Mouse (Mus musculus) heart, adult 9 months (tissue): ENCODE results near the gene Ube2j1.

ENCODE experiments used
- DNase-seq, 2 experiments: peaks; one replicate each; pipeline ENCODE4 v3.0.0; 2022; ENCODE audit warnings: low spot score in 2 of 2

The Ube2j1 gene

DNA sequence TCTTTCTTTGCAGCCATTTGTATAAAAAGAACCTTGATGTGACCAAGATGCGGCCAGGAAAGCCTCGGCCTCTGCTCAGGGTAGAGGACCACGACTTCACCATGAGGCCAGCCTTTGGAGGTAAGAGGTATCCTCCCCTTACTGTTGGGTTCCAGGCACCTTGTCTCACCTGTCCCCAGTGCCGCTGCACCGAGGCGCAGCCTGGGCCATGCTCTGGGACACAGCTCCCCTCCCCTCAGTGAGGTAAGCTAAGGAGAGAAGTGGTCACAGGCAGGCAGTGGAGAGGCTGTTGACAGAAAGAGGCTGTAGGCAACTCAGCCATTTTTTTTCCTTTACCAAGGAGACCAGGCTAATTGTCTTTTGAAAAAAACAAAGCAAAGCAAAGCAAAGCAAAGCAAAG is 40.1 kb downstream of the Ube2j1 start:
- DNase-seq: no peak

DNA sequence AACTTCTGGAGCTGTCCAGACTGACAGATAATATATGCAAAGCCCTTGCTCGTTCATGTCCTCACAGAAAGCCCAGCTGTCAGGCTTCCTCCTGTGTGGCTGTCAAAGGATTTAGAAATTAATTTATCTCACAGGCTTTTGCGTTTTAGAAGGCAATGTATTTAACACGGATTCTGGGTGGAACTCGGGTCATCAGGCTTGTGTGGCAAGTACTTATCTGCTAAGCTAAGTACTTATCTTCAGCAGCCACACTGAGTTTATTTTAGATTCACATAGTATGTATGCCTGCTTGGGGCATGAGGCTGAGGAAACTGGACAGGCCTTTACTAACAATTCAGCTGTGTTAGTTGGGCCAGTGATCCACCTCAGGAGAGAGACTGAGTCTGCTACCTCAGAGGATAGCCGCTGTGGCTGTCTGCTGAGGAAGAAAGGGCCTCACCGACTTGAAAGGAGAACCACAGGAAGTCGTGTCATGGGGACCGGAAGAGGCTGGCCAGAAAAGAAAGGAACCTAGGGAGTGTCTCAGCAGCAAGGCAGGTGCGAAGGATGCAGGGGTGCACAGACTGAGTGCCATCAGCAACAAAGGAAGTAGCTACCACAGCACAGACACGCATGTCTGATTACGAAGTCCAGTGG is 41.4 kb downstream of the Ube2j1 start:
- no peak for DNase-seq

DNA sequence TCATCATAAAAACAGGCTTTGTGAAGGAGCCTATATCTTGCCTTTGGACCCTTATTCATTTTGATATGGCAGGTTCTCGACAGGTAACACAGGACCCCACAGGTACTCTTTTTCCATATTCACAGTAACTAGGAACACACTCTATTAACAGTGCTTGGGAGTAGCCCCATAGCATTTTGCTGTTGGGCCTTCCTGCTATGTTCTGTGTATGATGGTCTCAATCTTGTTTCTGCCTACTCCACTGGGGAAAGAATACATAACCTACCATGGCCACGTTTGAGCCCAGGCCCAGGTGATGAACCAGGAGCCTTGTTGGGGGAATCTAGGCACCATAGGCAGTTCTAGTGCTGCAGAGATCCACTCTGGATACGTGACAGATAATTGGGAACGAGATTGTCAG is 43.2 kb downstream of the Ube2j1 start:
- no peak for DNase-seq

DNA sequence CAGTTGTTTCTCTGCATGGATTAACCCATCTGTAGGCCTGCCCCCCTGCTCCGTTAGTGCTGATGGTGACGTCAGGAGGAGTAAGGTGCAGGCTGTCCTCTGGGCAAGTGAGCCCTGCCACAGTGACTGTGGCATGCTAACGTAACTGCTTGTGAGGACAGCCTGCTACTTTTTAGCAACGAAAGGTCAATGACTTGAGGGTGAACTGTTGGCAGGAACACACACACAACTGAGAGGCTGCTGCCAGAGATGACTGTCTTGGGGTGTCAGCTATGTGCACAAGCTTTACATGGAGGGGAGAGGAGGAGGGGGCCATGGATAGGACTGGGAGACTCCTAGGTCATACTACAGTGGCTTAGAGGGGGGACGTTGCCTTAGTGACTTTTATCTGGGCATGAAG is 43.6 kb downstream of the Ube2j1 start:
- no peak for DNase-seq

DNA sequence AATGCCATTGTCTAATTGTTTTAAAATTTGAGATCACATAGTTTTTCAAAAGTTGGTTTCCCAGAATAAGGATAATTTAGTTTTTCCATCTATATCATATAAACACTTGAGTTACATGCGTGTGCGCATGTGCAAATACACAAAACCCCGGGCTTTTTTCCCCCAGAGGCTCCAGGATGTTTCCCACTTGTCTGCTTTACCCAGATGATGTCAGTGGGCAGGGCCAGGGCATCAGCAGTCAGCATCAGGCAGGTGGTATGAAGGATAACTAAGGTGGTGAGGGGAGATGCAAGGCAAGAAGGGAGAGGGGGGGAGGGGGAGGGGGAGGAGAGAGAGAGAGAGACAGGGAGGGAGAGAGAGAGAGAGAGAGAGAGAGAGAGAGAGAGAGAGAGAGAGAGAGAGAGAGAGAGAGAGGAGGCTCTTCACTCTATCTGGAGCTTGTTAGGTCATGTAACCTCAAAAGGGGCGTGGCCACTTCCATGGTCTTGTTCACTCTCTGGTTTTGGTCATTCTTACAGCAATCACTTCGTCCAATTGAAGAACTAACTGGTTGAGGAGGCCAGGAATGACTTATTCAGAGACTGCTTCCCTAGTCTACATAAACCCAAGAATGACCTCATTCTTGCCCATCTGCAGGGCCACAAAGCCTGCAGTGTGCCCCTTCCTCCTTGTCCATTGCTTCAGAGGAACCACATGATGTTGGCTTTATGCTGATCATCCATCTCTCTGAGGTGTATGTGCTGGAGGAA is 44.7 kb downstream of the Ube2j1 start:
- no peak for DNase-seq

DNA sequence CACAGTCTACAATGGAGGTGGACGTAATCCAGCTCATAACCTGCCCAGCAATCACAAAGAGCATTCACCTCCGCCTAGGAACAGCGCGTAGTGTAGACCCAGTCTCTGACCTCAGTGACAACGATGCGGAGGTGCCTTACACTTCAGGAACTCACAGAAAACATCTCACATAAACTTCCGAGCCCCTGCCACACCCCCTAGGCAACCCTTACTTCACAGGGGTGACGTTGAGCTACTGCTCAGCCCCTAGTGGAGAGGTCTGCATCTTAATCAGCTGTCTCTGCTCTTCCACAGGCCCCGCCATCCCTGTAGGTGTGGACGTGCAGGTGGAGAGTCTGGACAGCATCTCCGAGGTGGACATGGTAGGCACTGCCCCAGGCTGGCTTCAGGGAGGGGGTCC is 45.9 kb downstream of the Ube2j1 start:
- no peak for DNase-seq

DNA sequence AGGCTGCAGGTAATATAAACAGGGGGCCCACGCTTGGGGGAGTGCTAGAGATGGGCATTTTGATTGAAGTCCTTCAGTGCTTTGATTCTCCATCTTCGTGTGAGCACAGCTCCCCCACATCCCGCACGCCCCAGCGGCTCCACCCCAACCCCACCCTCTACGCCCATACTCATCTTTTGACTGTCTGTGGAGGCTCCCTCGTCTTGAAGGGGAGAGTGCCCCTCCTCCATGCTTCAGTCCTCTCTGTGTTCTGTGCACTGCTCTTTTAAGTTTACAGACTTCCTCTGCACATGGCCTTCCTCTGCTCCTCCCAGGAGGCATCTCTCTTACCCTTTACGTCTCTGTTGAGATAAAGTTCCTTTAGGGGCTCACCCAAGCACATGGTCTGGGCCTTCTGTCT is 46.5 kb downstream of the Ube2j1 start:
- no peak for DNase-seq

DNA sequence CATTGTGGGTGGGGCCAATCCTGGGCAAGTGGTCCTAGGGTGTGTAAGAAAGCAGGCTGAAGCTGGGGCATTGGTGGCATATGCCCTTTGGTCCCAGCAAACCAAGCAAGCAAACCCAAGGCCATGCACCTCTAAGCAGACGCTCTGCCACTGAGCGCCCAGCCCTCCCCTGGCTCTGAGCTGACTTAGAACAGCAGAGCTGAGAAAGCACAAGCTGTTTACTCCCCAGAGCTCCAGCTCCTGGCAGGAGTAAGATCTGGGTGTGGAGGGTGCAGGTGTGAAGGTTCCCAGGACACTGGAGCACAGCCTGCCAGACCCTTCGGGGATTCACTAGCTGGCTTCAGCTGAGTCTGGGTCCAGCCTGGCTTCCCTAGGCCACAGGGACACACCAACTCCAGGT is 47.3 kb downstream of the Ube2j1 start:
- DNase-seq: no peak

DNA sequence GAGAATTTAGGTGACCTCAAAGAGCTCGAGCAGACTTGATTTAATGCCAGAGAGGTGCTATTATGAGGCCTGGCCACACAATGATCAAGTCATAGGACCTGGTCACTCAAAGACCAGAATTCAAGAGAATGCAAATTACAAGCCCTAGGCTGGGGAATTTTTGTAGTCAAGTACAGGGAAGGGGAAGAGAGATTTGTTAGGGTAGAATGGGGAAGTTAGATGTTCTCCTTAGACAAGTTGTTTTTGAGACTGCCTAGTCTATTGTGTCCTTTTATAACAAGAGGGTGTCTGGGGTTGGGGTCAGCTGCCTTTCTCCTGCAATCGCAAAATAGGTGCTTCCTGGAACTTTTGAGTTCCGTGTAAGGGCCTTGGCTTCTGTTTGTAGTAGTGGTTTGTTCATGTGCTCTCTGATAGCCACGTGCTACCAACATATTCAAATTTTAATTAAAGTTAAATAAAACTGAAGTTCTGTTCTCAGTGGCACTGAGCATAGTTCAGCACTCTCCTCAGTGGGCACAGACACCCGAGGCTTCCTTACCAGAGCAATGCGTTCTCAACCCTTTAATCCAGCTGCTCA is 68.0 kb downstream of the Ube2j1 start:
- no peak for DNase-seq
